Mouse (Mus musculus): ENCODE results near the gene Dnmt3b.

DNA sequence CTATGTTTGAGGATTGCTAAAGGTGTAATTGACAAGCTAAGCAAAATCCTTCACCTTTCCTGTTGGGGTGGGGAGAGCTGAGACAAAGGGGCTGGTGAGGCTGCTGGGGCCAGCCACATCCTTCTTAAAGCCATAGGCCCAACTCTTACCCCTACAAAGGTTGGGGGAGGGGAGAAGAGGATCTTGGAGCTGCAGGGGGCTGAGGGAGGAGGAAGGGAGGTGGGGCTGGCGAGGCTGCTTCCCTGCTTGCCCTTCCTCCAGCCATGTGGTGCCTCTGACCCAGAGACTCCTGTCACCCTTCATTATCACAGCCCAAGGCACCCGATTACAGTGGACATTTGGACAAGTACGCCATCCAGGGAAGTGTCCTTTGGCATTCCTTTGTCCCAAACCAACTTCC, 2.4 kb downstream of the Dnmt3b start:
- TF ChIP-seq CTCF (conservative IDR thresholded peaks at IDR 0.05; ENCODE audit: low read length) (no peak), NANOG (IDR thresholded peaks at IDR 0.05; ENCODE audit: borderline replicate concordance, low read length) (no peak)
